Mouse (Mus musculus) splenic B cell, adult 2 months (primary cell): ENCODE data around the gene Iqcf1.

Source experiments
- DNase-seq: peaks from one replicate; pipeline ENCODE4 v3.0.0-alpha.2; 2011; ENCODE audit warnings: low read depth, low spot score
- H3K27me3 ChIP-seq: 2 replicates; pipeline ENCODE4 v1.6.1; 2012; ENCODE audit warnings: mild to moderate bottlenecking, low read length, moderate library complexity, mixed read lengths; ENCODE audit not compliant: control insufficient read depth, poor library complexity, insufficient read depth, severe bottlenecking
- H3K36me3 ChIP-seq: 2 replicates; pipeline ENCODE4 v1.6.1; 2012; ENCODE audit warnings: mild to moderate bottlenecking, low read length, moderate library complexity, mixed read lengths; ENCODE audit not compliant: control insufficient read depth, poor library complexity, insufficient read depth, severe bottlenecking

Gene Iqcf1

DNA sequence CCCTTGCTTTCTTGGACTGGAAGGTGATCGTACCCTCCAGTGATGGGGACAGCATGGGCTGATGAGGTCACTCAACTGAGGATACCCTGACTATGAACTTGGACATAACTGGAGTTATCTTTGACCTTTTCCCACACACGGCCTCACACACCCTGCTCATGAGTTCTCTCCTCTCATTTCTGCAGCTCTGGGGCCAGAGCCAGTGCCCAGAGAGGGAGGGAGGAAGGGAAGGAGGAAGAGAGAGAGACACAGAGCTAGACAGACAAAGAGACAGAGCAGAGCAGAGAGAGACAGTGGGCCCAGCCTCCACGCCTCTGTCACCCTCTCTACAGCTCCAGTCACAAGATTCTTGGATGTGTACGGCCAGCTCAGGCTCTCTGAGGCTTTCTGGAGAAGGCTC, 27.4 kb upstream of the Iqcf1 start:
- peaks cover 4% of the 10 kb centered on the region; the same call in 1 of the 2 replicates for H3K36me3 ChIP-seq

DNA sequence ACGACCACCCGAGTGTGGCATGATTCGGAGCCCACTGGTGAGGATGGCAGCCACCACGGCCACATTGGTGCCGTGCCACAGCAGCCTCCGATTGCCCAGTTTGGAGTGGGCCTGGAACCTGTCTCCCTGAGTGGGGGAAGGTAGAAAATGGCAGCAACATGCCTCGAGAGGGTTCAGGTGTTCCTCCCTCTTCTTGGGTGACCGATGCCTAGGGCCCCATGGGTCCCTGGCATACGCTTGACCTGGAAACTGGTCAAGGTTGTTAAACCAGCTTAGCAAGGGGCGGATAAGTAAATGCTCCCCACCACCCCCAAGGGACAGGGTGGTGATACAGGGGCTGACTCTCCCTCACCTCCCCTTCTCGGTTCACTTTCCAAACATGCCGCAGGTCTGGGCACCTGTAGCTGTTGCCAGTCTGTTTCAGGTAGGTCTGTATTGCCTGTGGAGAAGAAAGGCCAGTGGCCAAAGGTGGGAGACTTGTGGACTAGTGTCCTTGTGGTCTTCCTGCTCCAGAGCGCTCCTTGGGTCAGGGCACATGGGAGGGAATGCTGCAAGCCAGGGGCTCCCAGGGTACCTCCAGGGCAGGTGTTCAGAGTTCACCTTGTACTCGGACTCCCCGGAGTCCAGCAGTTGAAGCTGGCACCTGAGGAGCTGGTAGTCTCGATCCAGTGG, 26.6 kb upstream of the Iqcf1 start:
- no peaks in the 10 kb centered on the region for H3K27me3 ChIP-seq
- no peak for DNase-seq
- peaks cover 4% of the 10 kb centered on the region; the same call in 1 of the 2 replicates for H3K36me3 ChIP-seq

More for the DNA sequence above, 27.4 kb upstream of the Iqcf1 start:
- DNase-seq: no peak
- H3K27me3 ChIP-seq: no peaks in the 10 kb centered on the region

DNA sequence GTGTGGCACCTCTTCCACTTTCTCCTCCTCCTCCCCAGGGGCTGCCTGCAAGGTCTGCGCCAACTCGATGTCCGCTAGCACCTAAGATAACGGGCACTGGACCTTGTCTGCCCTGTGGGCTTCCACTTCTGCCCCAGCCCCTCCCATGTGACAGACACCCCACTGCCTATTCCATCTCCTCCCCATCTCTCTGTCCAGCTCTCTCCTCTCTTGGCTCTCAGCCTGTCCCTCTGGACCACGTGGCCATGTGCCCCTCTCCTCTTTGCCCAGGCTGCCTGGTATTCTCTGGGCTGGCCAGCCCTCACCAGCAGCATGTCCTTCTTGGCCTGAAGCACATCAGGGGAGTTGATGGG, 26.0 kb upstream of the Iqcf1 start:
- DNase-seq: no peak
- H3K36me3 ChIP-seq: peaks cover 4% of the 10 kb centered on the region; the same call in 1 of the 2 replicates
- H3K27me3 ChIP-seq: no peaks in the 10 kb centered on the region

DNA sequence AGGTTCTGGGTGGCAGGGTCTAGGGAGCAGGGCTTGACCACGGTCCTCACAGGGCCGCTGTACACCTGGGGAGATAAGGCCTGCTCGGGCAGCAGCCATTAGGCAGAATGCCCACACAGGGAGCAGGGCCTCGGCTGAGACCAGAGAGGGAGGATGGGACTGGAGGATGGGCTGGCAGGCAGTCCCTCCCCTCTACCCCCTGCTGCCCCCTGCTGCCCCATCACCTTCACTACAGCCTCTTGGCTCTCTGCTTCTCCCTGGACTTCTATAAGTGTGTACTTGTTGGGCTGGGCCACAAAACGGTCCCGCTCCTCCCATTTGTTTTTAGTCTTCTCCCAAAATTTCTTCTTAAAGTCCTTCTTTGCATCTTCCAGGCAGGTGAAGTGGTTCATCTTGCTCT, 25.3 kb upstream of the Iqcf1 start:
- DNase-seq: peak; percentile 77
- peaks cover 4% of the 10 kb centered on the region; the same call in 1 of the 2 replicates for H3K36me3 ChIP-seq
- H3K27me3 ChIP-seq: no peaks in the 10 kb centered on the region

DNA sequence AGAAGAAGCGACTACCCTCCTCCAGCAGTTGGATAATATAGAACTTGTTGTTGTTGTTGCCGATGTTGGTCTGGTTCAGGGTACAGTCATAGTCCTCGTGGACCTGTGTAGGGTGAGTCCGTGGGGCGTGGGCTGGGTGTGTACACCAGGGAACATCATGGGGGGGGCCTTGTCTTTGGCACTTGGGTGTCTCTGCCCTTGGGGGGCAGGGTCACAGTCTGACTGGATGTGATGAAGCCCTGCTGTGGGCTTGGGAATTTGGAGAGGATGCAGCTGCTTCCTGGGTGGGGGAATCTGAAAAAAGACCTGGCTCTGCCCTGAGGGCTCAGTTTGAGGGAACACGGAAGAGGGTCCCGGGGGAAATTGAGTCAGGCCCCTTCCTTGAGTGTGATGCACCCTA, 24.7 kb upstream of the Iqcf1 start:
- Histone ChIP-seq H3K36me3 (peaks cover 4% of the 10 kb centered on the region; the same call in 1 of the 2 replicates), H3K27me3 (no peaks in the 10 kb centered on the region)
- no peak for DNase-seq

DNA sequence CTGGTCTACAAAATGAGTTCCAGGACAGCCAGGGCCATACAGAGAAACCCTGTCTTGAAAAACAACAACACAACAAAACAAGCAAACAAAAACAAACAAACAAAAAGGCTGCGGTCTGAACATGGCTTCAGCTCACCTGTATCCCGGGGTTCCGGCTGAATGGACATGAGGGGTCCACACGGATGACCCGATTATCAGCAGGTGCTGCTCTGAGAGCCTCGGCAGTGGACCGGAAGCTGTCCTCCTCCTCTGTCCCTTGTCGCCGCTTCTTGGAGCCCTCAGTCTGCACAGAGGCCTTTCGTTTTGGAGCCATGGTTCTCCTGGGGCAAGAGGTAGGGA, 24.1 kb upstream of the Iqcf1 start, which contains the start of gene Rrp9:
TSS of gene Rrp9 (plus strand) at position 301 of the 339 bp plus-strand sequence.
- Histone ChIP-seq H3K36me3 (peaks cover 4% of the 10 kb centered on the region; the same call in 1 of the 2 replicates), H3K27me3 (no peaks in the 10 kb centered on the region)
- DNase-seq: no peak

DNA sequence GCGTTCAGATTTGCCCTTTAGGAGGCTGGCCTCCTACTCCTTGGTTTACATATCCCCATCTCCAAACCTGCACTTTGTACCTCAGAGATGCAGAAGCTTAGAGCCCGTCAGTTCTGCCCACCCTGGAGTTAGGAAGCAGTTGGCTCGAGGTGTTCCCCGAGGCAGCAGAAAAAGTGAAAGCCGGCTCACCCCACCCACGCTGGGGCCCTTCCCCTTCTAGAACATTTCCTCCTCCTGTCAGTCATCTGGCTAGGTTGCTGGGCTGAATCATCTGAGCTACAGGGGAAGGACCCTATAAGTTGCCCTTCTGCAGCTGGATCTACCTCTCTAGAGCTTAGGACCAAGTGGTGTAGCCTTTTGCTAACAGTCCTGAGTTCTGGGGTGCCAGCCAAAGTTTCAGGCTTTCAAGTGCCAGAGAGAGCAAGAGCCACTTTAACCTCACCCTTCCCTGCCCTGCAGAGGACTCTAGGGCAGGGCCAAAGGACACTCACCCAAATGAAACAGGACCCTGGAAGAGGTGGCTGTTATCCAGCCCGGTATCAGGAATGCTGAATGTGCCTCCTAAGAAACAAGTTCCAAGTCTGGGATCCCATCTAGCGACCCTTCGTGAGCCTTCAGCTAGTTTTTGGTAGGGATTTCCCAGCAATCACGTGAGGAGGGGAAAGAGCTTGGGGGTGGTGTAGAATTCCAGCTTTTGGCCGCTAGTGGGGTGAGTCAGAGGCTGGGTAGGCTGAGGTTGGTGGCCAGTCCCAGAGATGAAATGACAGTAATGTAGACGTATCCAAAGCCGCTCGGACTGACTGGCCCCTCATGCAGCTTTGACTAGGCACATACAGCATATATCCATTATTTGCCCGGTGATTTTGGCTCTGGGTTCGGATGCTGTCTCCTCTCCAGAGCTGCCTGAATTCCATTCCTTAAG, 23.5 kb upstream of the Iqcf1 start:
- DNase-seq: peak; percentile 75
- H3K36me3 ChIP-seq: peaks cover 4% of the 10 kb centered on the region; the same call in 1 of the 2 replicates
- no peaks in the 10 kb centered on the region for H3K27me3 ChIP-seq

DNA sequence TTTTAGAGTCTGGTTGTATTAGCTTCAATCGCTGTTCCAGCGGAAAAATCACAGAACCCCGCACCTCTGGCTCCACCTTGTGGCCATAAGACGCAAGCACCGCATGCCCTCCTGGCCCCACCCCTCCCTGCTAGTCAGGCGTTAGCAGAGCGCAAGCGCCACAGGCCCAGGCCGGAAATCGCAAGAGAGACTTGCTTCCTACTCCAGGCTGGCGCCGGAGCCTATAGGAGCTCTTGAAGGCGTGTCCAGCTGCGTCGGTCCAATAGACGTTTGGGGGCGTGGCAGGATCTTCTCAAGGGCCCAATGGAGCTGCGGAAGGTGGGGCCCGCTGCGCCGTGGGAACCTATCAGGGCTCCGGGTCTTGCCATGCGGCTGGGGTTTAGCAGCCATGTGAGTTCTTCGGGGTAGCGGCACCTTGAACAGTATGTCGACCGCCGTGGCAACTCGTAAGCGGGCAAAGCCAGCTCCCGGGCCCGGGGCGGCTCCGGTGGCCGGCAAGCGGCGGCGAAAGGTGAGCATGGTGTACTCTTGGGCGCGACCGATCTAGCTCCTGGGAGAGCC, 22.8 kb upstream of the Iqcf1 start, which contains the start of gene Parp3:
TSS of gene Parp3 (minus strand) at position 26 of the 561 bp plus-strand sequence.
- Histone ChIP-seq H3K27me3 (no peaks in the 10 kb centered on the region), H3K36me3 (peaks cover 4% of the 10 kb centered on the region)
- DNase-seq: peak; percentile 100

DNA sequence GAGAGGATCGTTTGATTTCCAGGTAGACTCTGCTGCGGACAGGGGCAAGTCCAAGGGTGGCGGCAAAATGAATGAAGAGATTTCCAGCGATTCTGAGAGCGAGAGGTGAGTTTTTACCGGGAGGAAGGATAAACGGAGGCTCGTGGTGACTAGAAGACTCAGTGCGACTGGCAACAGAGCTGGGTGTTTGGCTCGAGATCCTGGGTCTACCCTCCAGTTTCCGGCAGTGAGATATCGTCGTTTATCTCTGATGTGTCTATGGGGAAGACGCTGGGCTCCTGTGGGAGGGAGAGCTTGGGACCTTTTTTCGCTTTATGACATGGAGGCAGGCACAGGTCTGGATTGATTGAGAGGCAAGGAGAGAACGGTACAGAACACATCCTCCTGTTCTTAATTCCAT, 22.1 kb upstream of the Iqcf1 start:
- H3K36me3 ChIP-seq: peaks cover 4% of the 10 kb centered on the region
- H3K27me3 ChIP-seq: no peaks in the 10 kb centered on the region
- DNase-seq: no peak

DNA sequence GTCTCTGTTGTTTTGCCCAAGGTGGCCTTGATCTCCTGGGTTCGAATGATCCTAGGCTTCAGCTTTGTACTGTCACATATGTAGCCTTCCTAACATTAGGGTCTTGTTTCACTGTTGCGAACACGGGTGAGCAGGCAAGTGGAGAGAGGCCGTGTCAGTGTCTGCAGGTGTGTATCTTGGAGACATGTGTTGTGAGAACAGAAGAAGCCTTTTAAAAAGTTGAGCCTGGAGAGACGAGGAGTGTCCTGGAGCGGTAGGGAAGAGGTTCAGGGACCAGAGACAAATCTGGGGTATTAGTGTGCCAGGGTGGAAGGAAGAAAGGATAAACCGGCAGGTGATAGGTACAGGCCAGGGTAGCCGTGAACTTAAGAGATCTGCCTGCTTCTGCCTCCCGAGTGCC, 21.7 kb upstream of the Iqcf1 start:
- DNase-seq: no peak
- Histone ChIP-seq H3K27me3 (no peaks in the 10 kb centered on the region), H3K36me3 (peaks cover 4% of the 10 kb centered on the region)

DNA sequence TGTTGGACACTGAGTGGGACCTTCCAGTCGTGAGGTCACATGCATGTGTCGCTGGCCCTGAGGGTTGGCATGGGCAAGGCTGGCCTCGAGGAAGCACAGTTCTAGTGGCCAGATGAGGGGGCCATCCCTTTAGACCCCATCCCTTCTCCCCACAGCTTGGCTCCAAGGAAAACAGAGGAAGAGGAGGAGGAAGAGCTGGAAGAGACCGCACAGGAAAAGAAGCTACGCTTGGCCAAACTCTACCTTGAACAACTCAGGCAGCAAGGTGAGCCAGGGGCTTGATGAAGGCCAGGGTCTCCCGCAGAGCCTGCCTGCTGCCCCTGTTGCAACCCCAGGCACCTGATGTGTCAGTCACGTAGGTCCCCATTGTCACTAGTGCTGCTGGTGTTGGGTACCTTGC, 19.2 kb upstream of the Iqcf1 start:
- H3K36me3 ChIP-seq: peaks cover 13% of the 10 kb centered on the region
- DNase-seq: no peak
- no peaks in the 10 kb centered on the region for H3K27me3 ChIP-seq

DNA sequence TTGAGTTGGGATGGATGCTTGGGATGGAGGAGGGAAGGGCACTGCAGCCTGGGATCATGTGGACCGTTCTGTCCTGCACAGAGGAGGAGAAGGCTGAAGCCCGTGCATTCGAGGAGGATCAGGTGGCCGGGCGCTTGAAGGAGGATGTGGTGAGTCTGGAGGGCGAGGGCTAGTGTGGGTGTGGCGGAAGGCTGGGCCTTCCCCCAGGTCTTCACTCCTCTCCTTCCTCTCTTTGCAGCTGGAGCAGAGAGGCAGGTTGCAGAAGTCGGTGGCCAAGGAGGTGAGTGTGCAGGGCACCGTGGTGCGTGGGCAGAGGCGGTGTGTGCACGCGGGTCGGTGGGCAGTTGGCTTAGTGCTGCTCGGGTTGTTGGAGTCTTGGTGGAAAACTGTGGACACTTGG, 18.7 kb upstream of the Iqcf1 start:
- H3K36me3 ChIP-seq: peaks cover 15% of the 10 kb centered on the region
- H3K27me3 ChIP-seq: no peaks in the 10 kb centered on the region
- DNase-seq: peak; percentile 18

DNA sequence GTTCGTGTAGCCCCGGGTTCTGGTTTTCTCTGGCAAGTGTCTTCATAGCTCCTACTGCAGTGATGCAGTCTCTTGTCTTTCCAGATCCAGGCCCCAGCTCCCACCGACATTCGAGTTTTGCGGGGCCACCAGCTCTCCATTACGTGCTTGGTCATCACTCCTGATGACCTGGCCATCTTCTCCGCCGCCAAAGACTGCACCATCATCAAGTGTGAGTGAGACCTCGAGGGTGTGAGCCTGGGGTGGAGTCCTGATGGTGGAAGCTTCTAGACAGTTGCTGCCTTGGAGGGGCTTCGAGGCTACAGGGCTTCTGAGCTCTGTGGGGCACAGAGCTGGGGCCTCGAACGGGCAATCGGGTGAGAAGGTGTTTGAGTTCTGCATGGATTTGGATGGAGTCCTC, 18.1 kb upstream of the Iqcf1 start:
- Histone ChIP-seq H3K36me3 (peaks cover 17% of the 10 kb centered on the region), H3K27me3 (no peaks in the 10 kb centered on the region)
- DNase-seq: no peak

DNA sequence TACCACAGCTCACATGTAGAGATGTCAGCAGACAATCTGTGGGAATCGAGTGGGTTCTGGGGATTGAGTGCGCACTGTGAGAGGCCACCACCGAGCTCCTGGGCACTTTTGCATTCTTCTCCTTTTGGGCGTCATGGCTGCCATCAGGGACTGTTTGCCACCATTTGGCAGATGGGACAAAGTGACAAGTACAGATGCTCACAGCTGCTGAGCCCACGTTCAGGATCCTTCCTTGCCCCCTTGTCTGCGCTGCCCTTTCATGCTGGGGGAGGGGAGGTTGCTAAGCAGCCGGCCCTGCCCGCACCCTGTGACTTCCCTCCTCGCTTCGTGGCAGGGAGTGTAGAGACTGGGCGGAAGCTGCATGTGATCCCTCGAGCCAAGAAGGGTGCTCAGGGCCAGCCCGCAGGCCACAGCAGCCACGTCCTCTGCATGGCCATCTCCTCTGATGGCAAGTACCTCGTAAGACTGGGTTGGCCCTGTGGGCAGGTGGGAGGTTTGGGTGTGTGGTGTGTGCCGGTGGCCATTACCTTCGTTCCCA, 17.1 kb upstream of the Iqcf1 start:
- Histone ChIP-seq H3K27me3 (no peaks in the 10 kb centered on the region), H3K36me3 (peaks cover 17% of the 10 kb centered on the region)
- DNase-seq: no peak

DNA sequence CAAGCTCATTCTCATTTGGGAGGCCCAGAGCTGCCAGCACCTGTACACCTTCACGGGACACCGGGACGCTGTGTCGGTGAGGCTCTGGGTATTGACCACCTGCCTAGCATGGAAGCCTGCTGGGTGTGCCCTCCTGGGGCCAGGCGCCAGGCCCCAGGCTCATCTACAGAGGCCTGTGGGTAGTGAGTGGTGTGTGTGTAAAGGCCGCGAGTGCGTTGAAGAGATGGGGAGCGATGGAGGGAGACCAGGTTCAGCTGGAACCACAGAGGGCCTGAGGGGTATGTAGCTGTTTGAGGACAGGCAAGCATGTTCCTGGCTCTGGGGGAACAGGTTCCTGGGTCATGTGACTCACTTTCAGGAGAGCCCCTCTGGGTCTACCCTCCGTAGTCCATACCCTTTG, 16.6 kb upstream of the Iqcf1 start:
- Histone ChIP-seq H3K36me3 (peaks cover 17% of the 10 kb centered on the region), H3K27me3 (no peaks in the 10 kb centered on the region)
- no peak for DNase-seq
